Mouse (Mus musculus): Measurements from ENCODE around the gene Cd52.

Gene Cd52

DNA sequence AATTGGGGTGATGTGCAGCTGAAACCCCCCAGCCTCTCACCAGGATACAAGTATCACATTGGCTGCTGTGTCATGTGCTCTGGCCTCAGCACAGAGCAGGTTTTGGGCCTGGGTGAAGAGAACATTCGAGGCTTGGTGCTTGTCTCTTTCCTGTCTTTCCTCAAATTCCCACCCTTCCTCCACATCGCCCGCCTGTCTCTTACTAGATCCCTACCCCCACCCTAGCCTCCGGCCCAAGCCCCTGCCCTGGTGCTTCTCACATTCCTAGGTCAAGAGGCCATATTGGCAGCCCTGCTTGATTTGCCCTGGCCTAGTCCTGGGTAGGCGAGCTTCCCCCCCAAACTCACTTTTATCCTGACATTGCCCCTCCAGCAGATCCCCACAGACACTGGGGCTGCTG, 24.2 kb upstream of the Cd52 start:
- DNase-seq (ENCODE audit: low spot score) = no peak

DNA sequence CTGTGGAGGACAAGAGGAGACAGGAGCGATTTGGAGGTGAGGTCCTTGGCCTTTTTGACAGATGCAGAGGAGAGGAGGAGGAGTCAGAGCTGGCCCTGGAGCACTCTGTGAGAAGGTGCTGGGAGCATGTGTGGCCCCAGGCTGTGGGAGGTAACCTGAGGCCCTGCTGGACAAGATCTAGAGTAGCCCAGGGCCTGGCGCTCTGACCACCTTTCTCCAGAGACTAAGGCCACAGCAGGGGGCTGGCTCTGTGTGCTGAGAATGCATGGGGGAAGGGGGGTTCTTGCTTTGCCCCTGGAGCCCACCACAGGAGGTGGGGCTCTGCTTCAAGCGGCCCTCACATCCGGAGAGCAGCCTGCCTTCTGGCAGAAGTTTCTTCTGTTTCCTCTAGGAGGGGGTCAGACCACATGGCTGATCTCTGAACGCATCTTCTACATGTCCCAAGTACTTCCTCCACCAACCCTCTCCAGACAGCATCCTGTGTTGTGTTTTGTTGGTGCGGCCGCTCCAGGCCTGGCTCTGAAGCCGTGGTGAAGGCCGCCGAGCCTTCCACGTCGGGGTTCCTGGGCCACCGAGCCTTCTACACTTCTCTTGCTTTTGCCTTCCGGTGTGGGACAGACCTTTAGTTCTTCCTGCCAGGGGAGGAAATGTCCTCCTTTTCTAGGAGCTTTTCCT, 23.4 kb upstream of the Cd52 start:
- DNase-seq (ENCODE audit: low spot score) = no peak

DNA sequence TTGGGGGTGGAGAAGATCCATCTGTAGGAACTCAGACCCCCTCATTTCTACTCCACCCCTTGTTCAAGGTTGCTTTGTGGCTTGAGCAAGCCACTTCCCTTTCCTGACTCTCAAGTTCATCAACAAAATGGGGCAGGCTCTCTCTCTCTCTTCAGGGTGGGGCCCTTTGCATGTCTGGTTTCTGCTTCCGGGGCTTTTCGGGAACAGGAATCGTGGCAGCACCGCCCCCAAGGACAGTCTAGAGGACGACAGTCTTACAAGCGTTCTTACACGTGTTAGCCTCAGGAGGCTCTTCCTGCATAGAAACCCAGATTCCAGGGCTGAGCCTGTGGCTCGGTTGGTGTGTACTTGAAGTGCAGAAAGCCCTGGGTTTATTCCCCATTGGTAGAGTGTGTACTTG, 22.1 kb upstream of the Cd52 start:
- DNase-seq (ENCODE audit: low spot score) = no peak

DNA sequence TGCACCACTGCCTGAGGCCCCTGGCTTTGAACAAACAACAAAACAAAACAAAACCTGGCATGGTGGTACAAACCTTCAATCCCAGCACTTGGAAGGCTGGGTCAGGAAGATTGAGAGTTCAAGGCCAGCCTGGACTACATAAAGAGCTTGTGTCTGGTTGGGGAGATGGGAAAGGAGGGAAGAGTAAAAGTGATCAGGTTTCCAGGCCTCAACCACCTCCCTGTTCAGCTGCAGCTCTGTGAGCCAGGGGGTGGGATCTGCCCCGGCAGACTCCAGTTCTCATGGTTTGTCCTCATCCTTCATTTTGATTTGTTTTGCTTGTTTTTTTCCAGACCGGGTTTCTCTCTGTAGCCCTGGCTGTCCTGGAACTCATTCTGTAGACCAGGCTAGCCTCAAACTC, 21.6 kb upstream of the Cd52 start:
- no peak for DNase-seq (ENCODE audit: low spot score)

DNA sequence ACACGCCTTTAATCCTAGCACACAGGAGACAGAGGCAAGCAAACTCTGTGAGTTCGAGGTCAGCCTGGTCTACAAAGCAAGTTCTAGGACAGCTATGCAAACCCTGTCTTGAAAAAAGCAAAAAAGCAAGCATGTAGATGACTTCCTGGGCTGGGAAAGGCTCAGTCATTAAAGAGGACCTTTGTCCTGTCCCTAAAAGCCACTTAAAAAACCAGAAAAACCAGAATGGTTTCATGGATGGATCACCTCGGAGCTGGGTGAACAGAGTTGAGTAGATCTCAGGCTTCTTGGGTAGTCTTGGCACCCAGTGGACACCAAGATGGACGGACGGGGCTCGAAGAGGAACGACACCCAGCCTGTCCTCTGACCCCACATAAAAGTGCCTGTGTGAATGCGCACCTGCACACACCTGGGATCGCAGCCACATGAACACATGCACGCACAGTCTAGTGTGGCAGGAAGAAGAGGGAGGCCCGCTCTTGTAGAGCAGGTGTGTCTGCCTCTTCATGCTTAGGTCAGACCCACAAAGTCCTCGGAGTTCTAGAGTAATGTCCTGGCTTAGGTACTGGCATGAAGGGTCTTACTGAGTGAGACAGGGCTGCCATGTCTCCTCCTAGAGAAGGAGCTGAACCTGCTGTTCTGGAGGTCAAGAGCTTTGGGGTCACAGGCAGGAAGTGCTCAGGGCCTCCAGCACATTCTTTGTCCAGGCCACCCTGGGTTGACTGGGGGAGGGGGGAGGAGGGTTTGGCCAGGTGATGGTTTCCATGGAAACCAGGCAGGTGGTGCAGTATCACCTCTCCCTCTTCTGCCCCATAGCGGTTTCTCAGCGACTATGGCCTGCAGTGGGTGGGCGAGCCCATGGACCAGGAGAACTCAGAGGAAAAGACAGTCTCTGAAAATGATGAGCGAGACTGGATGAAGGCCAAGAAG, 20.6 kb upstream of the Cd52 start:
- no peak for DNase-seq (ENCODE audit: low spot score)

DNA sequence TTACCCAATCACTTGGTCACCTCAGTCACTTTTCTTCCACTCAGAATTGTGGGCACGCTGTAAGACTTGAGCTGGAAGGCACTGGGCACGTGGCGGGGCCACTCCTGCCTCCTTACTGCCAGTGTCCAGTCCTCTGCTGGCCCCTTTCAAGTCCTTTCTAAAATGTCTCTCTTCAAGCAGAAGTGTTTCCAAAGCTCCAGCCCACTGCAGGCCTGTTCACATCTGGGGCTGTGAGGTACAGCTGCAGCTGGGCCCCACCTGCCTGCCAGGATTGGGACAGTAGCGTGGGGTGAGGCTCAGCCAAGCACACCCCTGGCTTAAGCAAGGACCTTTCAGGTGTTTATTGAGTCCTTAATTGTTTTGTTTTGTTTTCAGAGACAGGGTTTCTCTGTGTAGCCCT, 19.2 kb upstream of the Cd52 start:
- DNase-seq (ENCODE audit: low spot score) = no peak

DNA sequence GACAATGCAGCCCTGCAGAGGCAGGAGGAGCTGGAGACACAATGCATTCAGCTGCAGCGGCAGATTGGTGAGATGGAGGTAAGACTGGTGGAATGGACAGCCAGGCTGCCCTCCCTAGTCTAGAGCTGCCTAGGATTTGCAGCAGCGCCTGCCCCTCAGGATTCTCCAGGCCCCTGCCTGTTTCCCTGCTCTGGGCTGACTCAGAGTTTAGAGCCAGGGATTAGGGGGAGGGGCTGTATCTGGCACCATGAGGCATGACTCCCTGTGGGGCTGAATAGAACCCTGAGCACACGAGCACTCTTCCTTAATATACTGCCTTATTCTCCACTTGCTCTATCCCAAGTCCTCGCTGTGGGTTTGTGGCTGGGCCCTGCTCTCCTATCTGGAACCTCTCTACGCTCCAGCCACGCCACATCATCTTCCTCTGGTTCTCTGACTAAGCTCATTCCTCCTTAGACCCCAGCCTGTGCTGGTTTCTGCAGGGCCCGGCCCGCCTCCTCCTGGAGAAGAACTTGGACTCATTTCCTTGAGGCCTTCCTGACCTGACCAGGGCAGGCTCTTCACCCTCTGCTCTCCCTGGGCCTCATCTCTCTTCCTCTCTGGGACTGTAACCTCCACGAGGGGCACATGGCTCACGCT, 18.6 kb upstream of the Cd52 start:
- no peak for DNase-seq (ENCODE audit: low spot score)

DNA sequence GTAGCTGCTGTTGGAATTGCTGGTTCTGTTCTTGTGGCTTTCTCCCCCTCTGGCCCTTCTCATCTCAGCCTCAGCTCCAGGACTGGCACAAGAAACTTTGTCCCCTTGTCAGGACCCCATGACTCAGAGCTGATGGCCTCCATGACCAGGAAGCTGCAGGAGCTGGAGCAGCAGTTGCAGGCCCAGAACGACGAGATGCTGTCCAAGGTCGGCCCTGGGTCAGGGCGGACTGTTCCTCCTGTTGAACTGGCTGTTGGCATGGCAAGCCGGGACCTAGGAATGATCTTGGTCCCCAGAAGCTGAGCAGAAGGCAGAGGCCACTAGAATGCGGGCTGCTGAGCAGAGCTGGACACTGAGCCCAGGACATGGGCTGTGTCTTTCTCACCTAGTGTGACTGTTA, 17.5 kb upstream of the Cd52 start:
- DNase-seq (ENCODE audit: low spot score) = no peak

DNA sequence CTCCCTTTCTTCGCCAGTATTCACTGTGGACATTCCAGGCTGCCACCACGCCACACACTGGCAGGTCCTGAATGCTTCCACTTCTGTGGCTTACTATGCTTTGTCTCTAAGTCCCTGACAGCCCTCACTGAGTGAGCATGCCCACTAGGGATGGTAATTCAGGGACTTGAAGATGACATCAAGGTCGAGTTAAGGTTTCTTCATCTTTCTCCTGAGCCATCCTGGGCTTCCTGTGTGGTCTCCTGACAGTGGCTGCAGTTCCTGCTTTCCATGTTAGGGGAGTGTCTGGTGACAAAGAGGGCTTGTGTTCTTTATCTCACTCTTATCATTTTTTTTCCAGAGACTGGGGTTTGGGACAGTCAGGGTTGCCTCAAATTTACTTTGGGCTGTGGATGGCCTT, 15.8 kb upstream of the Cd52 start:
- no peak for DNase-seq (ENCODE audit: low spot score)

DNA sequence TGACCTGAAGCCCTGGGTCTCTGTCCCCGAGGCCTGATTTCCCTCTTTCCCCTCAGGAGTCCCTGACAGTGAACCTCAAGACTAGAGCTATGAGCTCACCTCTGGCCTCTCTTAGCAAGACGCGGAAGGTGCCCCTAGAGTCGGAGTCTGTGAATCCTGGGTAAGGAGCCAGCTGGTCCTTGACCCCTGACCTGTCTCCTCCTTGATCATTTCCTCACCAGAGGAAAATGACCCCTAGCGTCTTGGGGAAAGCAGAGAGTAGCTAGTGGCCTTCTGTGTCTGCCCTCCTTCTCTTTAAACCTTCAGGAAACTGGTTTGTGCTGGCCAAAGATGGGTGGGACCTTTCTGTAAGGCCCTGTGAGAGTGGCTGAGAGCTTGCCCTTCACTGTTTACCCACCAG, 13.3 kb upstream of the Cd52 start:
- no peak for DNase-seq (ENCODE audit: low spot score)

DNA sequence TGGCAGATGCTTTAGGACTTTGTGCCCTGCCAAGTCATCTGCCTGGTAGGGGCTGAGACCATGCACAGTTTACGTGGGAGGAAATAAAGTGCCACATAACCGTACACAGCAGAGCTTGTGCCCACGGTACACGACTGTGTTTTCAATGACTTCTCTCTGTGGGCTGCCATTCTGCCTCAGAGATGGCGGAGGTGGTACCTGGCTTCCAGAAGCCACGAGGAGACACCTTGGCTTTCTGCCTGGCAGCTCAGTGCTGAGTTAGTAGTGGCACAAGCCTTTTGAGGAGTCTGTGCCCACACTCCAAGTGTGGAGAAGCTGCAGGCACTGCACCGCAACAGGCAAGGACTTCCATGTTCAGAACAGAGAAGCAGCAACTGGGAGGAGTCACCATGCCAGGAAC, 12.8 kb upstream of the Cd52 start:
- DNase-seq (ENCODE audit: low spot score) = no peak

DNA sequence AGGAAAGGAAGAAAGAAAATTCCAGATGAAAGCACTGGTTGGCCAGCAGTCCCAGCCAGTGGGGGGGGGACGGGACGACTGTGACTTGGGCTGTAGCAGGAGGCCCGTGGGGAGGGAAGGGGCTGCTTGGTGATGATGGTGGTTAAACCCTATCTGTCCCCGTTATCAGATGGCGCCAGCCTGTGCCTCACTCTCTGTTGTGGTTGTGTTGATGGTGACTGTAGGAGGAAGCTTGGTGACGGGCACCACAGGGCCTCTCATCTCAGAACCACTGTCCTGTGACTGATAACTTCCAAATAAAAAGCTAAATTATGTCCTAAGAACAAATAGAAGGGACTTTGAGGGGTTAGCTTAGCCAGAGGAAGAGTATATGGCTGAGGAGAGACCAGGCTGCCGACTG, 11.2 kb upstream of the Cd52 start:
- DNase-seq (ENCODE audit: low spot score) = peak; percentile 40

DNA sequence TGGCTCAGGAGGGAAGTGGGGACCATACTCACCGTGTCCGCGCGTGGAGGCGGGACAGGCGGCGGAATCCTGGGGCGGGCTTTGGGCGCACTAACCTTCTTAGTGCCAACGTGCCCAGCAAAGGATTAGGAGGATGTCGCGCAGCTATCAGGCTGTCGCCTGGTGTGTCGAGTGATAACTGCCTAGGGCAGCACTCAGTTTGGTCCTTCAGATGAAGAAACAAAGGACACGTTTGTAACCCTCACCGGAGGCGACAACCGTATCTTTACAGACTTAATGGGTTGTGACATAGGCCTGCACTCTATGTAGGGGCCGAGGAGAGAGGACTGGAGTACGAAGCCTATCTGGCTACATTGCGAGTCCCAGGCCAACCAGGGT, 7.8 kb upstream of the Cd52 start:
- peak; percentile 63 for DNase-seq (ENCODE audit: low spot score)

DNA sequence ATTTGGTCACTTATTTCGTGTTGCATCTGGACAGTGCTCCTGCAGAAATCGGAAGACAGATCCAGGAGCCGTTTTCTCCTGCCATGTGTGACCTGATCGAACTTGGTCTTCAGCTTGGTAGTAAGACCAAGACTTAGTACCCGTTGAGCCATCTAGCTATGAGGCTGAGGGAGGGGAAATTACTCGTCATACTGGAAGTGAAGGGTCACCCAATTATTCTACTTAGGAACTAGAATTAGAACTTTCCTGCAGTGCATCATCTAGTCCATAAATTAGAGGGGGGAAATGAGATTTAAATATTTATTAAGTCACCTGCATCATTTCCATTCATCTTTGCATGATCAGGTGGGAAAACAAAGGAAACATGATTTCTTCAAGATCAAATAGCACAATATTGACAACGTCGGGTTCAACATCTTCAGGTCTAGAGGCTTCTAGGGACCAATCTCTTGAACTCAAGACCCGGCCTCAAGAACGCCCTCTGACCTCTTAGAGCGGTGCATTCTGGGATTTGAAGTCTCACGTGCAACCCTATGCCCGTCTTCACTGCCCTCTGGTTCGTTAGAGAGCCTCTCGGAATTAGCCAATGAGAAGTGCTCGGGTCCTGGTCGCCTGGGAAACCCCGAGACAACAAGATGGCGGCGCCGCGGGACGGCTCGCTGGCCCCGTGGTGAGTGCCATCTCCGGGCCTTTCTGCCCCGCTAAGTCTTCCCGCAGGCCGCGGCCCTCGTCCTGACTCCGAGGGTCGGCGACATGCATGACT, 7.3 kb upstream of the Cd52 start, which contains the start of gene Ubxn11:
Ubxn11 (plus strand) TSS at position 592 of the 763 bp plus-strand sequence.
- peak; percentile 88 for DNase-seq (ENCODE audit: low spot score)

DNA sequence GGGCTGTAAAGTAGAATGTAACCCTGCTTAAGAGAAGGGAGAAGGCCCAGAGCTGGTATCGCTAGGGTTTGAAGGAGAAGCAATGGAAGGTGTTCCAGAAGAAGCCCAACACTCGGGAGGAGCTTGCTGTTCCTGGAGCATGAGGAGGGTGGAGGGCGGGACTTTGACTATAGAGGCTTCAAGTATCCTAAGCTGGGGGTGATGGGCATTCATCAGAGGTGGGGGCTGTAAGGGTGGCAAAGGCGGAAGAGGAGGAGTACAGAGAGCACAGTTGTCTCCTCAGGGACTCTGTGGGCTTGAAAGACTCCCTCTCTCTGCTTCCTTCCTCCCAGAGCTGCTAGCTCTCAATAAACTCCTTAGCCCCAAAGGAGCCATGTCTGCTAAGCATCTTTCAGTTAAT, 5.4 kb upstream of the Cd52 start:
- DNase-seq (ENCODE audit: low spot score) = no peak

DNA sequence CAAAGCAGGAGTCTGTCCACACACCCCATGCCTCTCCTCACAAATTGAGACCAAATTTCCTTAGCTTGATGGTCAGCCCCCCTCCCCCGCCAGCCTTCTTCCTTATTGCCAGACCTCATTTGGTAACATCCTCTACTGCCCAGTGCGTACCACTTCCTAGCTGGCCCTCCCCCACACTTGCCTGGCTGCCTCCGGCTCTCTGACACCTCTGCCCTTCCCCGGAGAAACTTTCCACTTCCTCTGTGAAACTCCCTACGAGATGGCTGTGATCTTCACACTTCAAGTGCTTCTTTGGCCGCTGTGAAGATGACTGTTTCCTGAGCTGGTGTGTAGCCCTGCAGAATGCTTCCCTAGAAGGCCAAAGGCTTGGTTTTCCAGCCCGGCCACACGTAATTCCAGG, 3.7 kb upstream of the Cd52 start:
- DNase-seq (ENCODE audit: low spot score) = no peak

DNA sequence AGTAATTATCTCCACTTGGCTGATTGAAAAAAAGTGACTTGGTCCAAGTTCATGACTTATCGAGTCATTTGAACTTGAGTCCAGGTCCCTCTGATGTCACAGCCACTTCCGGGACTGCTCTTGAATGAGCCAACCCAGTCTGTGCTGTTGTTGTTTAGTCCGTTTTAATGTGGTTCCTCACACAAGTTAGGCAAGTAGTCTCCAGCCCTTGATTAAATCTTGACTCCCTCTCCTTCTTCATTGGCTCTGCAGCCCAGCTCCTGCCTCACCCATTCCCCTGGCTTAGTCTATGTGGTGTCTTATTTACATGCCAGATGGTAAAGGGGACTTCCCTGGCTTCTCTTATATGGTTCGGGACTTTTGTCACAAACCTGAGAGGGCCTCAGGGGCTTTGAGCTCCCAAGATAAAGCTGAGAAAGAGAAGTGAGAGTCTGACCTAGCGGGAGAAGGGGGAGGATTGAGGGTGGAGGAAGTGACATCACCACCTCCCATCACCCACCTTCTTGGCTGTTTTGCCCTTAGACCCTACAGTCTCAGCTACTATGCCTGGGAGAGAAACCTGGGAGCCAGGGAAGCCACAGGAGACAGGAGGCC, 2.2 kb upstream of the Cd52 start:
- DNase-seq (ENCODE audit: low spot score) = no peak

DNA sequence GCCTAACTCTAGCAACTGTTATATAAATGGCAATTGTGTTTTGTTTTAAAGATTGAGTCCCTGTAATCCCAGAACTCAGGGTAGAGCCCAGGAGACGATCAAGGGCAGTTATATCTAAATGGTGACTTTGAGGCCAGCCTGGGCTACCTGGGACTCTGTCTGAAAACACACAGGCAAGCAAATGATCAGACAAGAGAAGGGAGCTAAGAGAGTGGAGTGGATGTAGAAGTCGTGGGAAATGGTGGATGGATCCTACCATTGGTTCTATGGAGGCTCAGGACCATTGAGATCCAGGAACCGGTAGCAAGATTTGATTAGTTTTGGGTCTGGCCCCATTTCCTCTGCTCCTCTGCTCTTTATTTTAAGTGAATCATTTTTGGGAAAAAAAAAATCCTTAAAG, 1.2 kb upstream of the Cd52 start:
- no peak for DNase-seq (ENCODE audit: low spot score)

DNA sequence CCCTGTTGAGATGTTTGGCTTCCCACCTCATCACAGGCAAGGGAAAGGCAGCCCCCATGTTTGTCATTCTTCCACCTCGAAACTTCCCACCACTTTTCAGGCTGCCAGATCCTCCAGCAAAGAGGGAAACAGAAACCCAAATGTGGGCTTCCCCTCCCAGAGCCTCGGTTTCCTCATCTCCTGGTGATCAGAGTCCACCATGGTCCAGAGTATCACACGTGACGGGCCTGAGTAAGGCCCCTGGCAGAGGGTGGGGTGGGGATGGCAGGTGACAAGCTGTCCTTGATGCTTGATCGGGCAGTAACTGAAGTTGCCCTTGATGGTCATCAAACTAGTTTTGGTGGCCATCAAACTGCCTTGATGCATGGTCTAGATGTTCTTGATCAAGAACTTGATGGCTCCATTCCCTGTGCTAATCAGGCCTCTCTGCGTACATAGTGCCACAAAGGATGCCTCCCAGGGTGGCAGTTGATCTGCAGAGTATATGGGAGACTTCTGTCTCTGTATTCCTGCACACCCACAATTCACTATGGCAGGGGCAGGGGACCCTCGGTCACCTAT, 798 bp downstream of the Cd52 start:
- no peak for DNase-seq (ENCODE audit: low spot score)

DNA sequence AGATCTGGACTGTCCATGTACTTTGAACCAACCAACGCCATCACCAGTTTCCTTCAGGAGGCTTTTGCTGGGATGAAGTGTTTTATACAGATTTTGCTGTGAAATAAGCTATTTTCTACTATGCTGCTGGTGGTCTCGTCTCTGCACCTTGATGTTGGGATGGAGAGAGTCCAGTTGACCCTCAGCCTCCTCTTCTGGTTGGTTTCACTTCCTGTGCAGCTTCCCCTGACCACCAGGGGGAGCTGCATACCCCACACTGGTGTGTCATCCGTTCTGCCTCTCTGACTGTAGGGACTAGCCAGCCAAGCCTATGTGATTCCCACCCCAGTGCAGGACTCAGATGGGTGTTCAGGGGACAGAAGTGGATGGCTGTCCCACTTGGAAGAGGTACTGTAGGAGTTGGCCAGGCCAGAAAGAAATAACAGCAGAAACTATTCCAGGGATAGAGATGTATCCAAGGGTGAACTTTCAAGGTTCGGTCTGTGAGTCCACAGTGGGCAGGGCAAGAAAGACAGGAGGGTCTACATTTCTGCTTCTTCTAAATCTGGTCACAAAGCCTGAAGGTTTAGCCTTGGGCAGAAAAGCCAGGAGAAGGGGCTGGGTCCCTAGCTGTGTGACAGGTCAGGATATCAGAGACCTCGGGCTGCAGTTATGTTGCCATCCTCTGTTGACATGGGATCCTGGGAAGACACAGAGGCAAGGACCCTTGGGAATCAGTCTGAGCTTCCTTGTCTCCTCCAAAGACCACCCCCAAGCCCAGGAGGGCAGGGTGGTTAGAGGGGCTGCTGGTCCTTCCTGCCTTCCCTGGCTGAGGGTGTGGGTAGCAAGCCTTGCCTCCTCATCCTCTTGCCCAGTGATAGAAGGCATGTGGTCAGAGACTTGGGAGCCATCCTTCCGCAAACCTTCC, 2.2 kb downstream of the Cd52 start:
- peak; percentile 54 for DNase-seq (ENCODE audit: low spot score)

DNA sequence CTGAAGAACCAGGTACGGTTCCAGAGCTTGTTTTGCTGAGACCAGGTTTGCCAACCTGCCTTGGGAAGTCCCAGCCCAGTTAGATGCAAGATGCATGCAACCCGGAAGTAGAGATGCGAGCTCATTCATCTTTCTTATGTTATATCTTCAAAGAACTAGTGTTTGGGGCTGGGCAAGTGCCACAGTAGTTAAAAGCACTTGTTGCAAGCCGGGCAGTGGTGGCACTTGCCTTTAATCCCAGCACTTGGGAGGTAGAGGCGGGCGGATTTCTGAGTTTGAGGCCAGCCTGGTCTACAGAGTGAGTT, 3.7 kb downstream of the Cd52 start:
- DNase-seq (ENCODE audit: low spot score) = no peak

Data from c-Kit-positive CD71-positive TER-119-positive erythroid progenitor cells, embryonic 14.5 days (primary cell).